Mouse (Mus musculus) thymus, adult 2 months (tissue): ENCODE data around the gene AC129217.1. TPM values are rescaled to one million over a fixed set of nuclear protein-coding genes. Genes with fewer than 3 reads are reported as not detected.

ENCODE experiments used
- DNase-seq: peaks from one replicate; pipeline ENCODE4 v3.0.0; 2021
- H3K27ac ChIP-seq: fragments of 200-500 bp; 2 replicates; pipeline ENCODE4 v1.5.1; 2012; ENCODE audit warnings: low read length, control low read depth; ENCODE audit not compliant: control insufficient read depth, insufficient read depth
- H3K27me3 ChIP-seq: fragments of 200-500 bp; 2 replicates; pipeline ENCODE4 v1.6.1; 2012; ENCODE audit warnings: mild to moderate bottlenecking, low read length, moderate library complexity, mixed read lengths; ENCODE audit not compliant: control insufficient read depth, insufficient read depth
- H3K36me3 ChIP-seq: fragments of 200-500 bp; 2 replicates; pipeline ENCODE4 v1.6.1; 2012; ENCODE audit warnings: mild to moderate bottlenecking, low read length, moderate library complexity; ENCODE audit not compliant: control insufficient read depth, insufficient read depth
- H3K4me1 ChIP-seq: fragments of 200-500 bp; replicated peaks from 2 replicates; pipeline ENCODE4 v1.6.1; 2012; ENCODE audit warnings: low read length; ENCODE audit not compliant: control insufficient read depth, insufficient read depth
- H3K4me3 ChIP-seq: fragments of 200-500 bp; 2 replicates; pipeline ENCODE4 v1.5.1; 2012; ENCODE audit warnings: mild to moderate bottlenecking, low read length, control low read depth, moderate library complexity; ENCODE audit not compliant: control insufficient read depth, insufficient read depth
- CTCF ChIP-seq: fragments of 200-500 bp; IDR thresholded peaks from 2 replicates; pipeline ENCODE4 v1.5.1; 2012; ENCODE audit warnings: mild to moderate bottlenecking, control low read depth, low read length, moderate library complexity, borderline replicate concordance; ENCODE audit not compliant: control insufficient read depth, poor library complexity, insufficient read depth; ENCODE audit errors: extremely low read depth
- POLR2A ChIP-seq: fragments of 200-500 bp; IDR thresholded peaks from 2 replicates; pipeline ENCODE4 v1.6.1; 2012; ENCODE audit warnings: mild to moderate bottlenecking, low read length, control low read depth, moderate library complexity; ENCODE audit not compliant: control insufficient read depth, poor library complexity, insufficient read depth; ENCODE audit errors: extremely low read depth
- WGBS: fragments of 180-500 bp; shearing (Covaris S2); methylation state at CpG from one replicate; pipeline ENCODE4 v1.1.7; 2018; 5-methylcytosine and 5-hydroxymethylcytosine counted together
- polyA plus RNA-seq: library from polyadenylated mRNA; depleted of rRNA; stranded (reverse); fragments of >200 nt; gene quantifications from 2 replicates; pipeline ENCODE4 v1.2.3, GENCODE M21; 2012

The AC129217.1 gene
- polyA plus RNA-seq, 1 experiment = 1.5 TPM

DNA sequence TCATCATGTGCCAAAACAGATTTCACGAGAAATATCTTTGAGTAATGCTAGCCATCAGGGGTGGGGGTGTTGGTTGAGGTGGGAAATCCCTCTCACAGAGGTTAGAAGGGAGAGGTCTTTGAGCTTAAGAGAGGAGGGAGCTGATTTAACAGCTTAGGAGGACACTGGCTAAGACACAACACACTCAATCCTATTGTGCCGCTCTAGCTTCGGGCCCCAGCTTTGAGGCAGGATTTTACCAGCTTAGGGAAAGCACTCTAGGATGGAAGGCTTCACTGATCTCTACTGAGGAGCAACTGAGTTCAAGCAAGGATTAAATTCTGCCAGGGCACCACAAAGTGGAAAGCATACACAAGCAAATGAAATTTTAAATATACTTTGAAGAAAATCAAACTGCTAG lies 12.6 kb upstream of the AC129217.1 start:
- WGBS = 84% methylated on average over 3 of the region's 3 CpGs

GRCm38 (mm10) chr19:8818301-8818798 lies 11.2 kb upstream of the AC129217.1 start:
- H3K27me3 ChIP-seq = no peaks in the 10 kb centered on the region
- H3K4me1 ChIP-seq = peaks cover 9% of the 10 kb centered on the region
- H3K36me3 ChIP-seq = peaks cover 16% of the 10 kb centered on the region
- WGBS = 6% methylated on average over 14 of the region's 14 CpGs
- peak overlapping the region; percentile 56 for H3K4me3 ChIP-seq
- TF ChIP-seq POLR2A = no peak
- TF ChIP-seq CTCF = 0 out of 2 replicates have a peak, but pooled peaks have one; percentile 17
- no peak for DNase-seq
- H3K27ac ChIP-seq = peak overlapping the region; percentile 48

More for the DNA sequence above, 12.6 kb upstream of the AC129217.1 start:
- Histone ChIP-seq H3K4me1 (peaks cover 6% of the 10 kb centered on the region), H3K4me3 (no peak overlapping the region), H3K27ac (no peak overlapping the region), H3K36me3 (peaks cover 20% of the 10 kb centered on the region), H3K27me3 (no peaks in the 10 kb centered on the region)
- TF ChIP-seq POLR2A = no peak
- no peak for TF ChIP-seq CTCF
- DNase-seq = no peak

- H3K27ac ChIP-seq = peak within 1 kb of the TSS; percentile 91
- TF ChIP-seq POLR2A = peak; percentile 73
- TF ChIP-seq CTCF = no peak
- WGBS = under 1% methylated on average over 33 of the region's 33 CpGs
- H3K36me3 ChIP-seq = peaks cover 19% of the 10 kb centered on the region
- DNase-seq = peak; percentile 92
- H3K27me3 ChIP-seq = no peaks in the 10 kb centered on the region
- peaks cover 9% of the 10 kb centered on the region for H3K4me1 ChIP-seq
- peak within 1 kb of the TSS; percentile 62 for H3K4me3 ChIP-seq
These were observed 10.6 kb upstream of the AC129217.1 start, which contains the start of gene Ttc9c for GRCm38 (mm10) chr19:8818801-8819595. Gene Ttc9c (minus strand): TSS chr19:8819333.

GRCm38 (mm10) chr19:8819596-8820423 lies 9.8 kb upstream of the AC129217.1 start, which contains the start of gene Hnrnpul2:
Gene Hnrnpul2 (plus strand): TSS chr19:8820010.
- TF ChIP-seq CTCF (0 out of 2 replicates have a peak, but pooled peaks have one; percentile 46), POLR2A (peak; percentile 94)
- Histone ChIP-seq H3K36me3 (peaks cover 19% of the 10 kb centered on the region), H3K27me3 (no peaks in the 10 kb centered on the region), H3K27ac (peak within 1 kb of the TSS; percentile 91), H3K4me1 (peaks cover 9% of the 10 kb centered on the region), H3K4me3 (peak within 1 kb of the TSS; percentile 62)
- WGBS = under 1% methylated on average over 83 of the region's 83 CpGs
- peak; percentile 98 for DNase-seq

DNA sequence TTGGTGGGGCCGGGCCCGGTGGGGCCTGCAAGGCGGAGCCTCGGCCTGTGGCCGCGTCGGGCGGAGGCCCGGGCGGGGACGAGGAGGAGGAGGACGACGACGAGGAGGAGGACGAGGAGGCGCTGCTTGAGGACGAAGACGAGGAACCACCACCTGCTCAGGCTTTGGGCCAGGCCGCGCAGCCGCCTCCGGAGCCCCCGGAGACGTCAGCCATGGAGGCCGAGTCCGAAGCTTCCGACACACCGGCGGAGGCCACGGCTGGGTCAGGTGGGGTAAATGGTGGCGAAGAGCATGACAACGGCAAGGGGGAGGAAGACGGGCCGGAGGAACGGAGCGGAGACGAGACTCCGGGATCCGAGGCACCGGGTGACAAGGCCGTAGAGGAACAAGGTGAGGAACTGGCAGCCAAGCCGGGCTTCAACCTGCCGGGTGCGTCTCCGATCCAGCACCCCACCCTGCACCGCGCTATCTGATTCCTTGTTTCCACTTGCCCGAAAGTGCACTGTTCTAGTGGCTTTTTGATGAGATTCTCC lies 9.1 kb upstream of the AC129217.1 start:
- TF ChIP-seq POLR2A (no peak), CTCF (no peak)
- no peaks in the 10 kb centered on the region for H3K27me3 ChIP-seq
- no peak for DNase-seq
- peak overlapping the region; percentile 62 for H3K4me3 ChIP-seq
- H3K27ac ChIP-seq = peak overlapping the region; percentile 78
- under 1% methylated on average over 48 of the region's 48 CpGs for WGBS
- H3K4me1 ChIP-seq = peaks cover 9% of the 10 kb centered on the region
- H3K36me3 ChIP-seq = peaks cover 26% of the 10 kb centered on the region

- Histone ChIP-seq H3K27ac (no peak overlapping the region; the same call in 1 of the 2 replicates), H3K36me3 (peaks cover 32% of the 10 kb centered on the region), H3K4me3 (peak overlapping the region; percentile 62), H3K4me1 (peaks cover 9% of the 10 kb centered on the region), H3K27me3 (no peaks in the 10 kb centered on the region)
- under 1% methylated on average over 7 of the region's 7 CpGs for WGBS
- TF ChIP-seq CTCF = no peak
- no peak for TF ChIP-seq POLR2A
- no peak for DNase-seq
These were observed 8.4 kb upstream of the AC129217.1 start for GRCm38 (mm10) chr19:8821146-8821545.
